Mouse (Mus musculus) effector memory CD4-positive, alpha-beta T cell, adult 7 months (primary cell): ENCODE results near the gene Pramef20. TPM values are rescaled to one million over a fixed set of nuclear protein-coding genes. Genes with fewer than 3 reads are reported as not detected.

Source experiments
- polyA plus RNA-seq: library from polyadenylated mRNA; unstranded; fragments of 100-300 nt; shearing (Covaris generic); gene quantifications from one replicate; pipeline ENCODE4 v1.2.1, GENCODE M21; 2017

The Pramef20 gene
- not detected for polyA plus RNA-seq

GRCm38 (mm10) chr4:144377911-144378310 lies at the start of gene Pramef20:
Gene Pramef20, minus strand, starts transcription at chr4:144377933.

GRCm38 (mm10) chr4:144408290-144408689 lies 30.6 kb upstream of the Pramef20 start, which contains the start of gene Pramef12:
Gene Pramef12, minus strand, starts transcription at chr4:144408464.

GRCm38 (mm10) chr4:144357642-144358041 lies 20.1 kb downstream of the Pramef20 start, which contains the start of gene Gm13119:
Gene Gm13119, plus strand, starts transcription at chr4:144357942.

GRCm38 (mm10) chr4:144329949-144330348 lies 47.8 kb downstream of the Pramef20 start, which contains the start of gene Gm13128:
Gene Gm13128, plus strand, starts transcription at chr4:144330249.

Other genes with a start within 250 kb of the Pramef20 start
- not detected for gene Oog3, start 215.3 kb downstream of the Pramef20 start, polyA plus RNA-seq
- gene Oog2, start 187.2 kb downstream of the Pramef20 start, polyA plus RNA-seq: not detected
- 0.29 TPM for gene C87977, start 164.6 kb downstream of the Pramef20 start, polyA plus RNA-seq
- gene Pramel5, start 97.4 kb downstream of the Pramef20 start, polyA plus RNA-seq: not detected
- gene Gm13128, start 47.7 kb downstream of the Pramef20 start, polyA plus RNA-seq: not detected
- 0.21 TPM for gene Gm13119, start 20.0 kb downstream of the Pramef20 start, polyA plus RNA-seq
- not detected for gene Pramef12, start 30.5 kb upstream of the Pramef20 start, polyA plus RNA-seq
- gene 1700012P22Rik, start 60.8 kb upstream of the Pramef20 start, polyA plus RNA-seq: not detected
- not detected for gene Gm9944, start 75.4 kb upstream of the Pramef20 start, polyA plus RNA-seq
- gene Aadacl3, start 85.8 kb upstream of the Pramef20 start, polyA plus RNA-seq: not detected
- gene 9430007A20Rik, start 141.9 kb upstream of the Pramef20 start, polyA plus RNA-seq: not detected
- not detected for gene Gm13124, start 187.2 kb upstream of the Pramef20 start, polyA plus RNA-seq
- not detected for gene Aadacl4, start 235.8 kb upstream of the Pramef20 start, polyA plus RNA-seq